Mouse (Mus musculus): Measurements from ENCODE around the gene Bcas3. TPM values are rescaled to one million over a fixed set of nuclear protein-coding genes. Genes with fewer than 3 reads are reported as not detected.

Bcas3 gene
- total and polyA plus RNA-seq, 2 experiments from 2014 or later: 29.3 to 31.6 TPM

DNA sequence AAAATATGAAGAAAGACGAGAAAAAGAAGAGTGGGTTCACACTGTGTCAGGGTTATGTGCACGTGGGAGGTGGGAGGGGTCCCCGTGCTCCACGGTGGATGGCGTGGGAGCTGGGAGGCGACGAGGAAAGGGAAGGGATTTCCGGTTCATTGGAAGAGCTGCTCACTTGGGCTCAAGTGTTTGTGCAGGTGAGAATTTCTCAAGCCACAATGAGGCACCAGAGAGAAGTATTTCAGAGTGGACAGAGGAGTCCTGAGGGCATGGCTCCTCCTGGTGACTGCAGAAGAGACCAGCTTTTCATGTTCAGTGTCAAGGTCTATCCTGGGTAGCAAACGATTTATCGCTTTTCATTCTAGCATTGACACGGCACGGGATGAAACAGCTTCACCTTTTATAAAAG is 167.3 kb downstream of the Bcas3 start:
- Histone ChIP-seq H3K9ac (no peak overlapping the region), H3K4me1 (ENCODE audit: insufficient read depth) (peaks cover 7% of the 10 kb centered on the region; the same call in 1 of the 2 replicates), H3K4me2 (ENCODE audit: low read depth) (no peak overlapping the region), H3K4me3 (ENCODE audit: low read depth, low read length) (no peak overlapping the region), H3K27ac (ENCODE audit: low read depth, low read length) (no peak overlapping the region), H3K9me3 (ENCODE audit: low read length) (no peaks in the 10 kb centered on the region), H3K27me3 (ENCODE audit: insufficient read depth, low read length) (no peaks in the 10 kb centered on the region; the same call in 1 of the 2 replicates), H3K36me3 (ENCODE audit: insufficient read depth) (no peaks in the 10 kb centered on the region)
- no peak for TF ChIP-seq CTCF (IDR thresholded peaks at IDR 0.05; ENCODE audit: low read depth)
- DNase-seq: no peak
- no peak for ATAC-seq
- 75% methylated on average over 12 of the region's 12 CpGs for WGBS

- no peak for DNase-seq
Measured at GRCm38 (mm10) chr11:85520996-85521395, 168.0 kb downstream of the Bcas3 start.

GRCm38 (mm10) chr11:85523646-85524045 is 170.7 kb downstream of the Bcas3 start:
- H3K4me2 ChIP-seq (ENCODE audit: low read depth): peak overlapping the region; percentile 56; the same call in 1 of the 2 replicates
- 23% methylated on average over 6 of the region's 6 CpGs for WGBS
- no peak overlapping the region for H3K9ac ChIP-seq
- DNase-seq (no peak), ATAC-seq (no peak)
- no peaks in the 10 kb centered on the region; the same call in 1 of the 2 replicates for H3K27me3 ChIP-seq (ENCODE audit: insufficient read depth, low read length)
- peaks cover 15% of the 10 kb centered on the region; the same call in 1 of the 2 replicates for H3K4me1 ChIP-seq (ENCODE audit: insufficient read depth)
- no peaks in the 10 kb centered on the region for H3K9me3 ChIP-seq (ENCODE audit: low read length)
- no peak for TF ChIP-seq CTCF (IDR thresholded peaks at IDR 0.05; ENCODE audit: low read depth)
- H3K27ac ChIP-seq (ENCODE audit: low read depth, low read length): no peak overlapping the region
- no peaks in the 10 kb centered on the region for H3K36me3 ChIP-seq (ENCODE audit: insufficient read depth)
- H3K4me3 ChIP-seq (ENCODE audit: low read depth, low read length): no peak overlapping the region

More at GRCm38 (mm10) chr11:85520996-85521395, 168.0 kb downstream of the Bcas3 start:
- H3K4me3 ChIP-seq (ENCODE audit: low read depth, low read length): no peak overlapping the region
- TF ChIP-seq CTCF (IDR thresholded peaks at IDR 0.05; ENCODE audit: low read depth): no peak
- ATAC-seq: no peak
- H3K36me3 ChIP-seq (ENCODE audit: insufficient read depth): no peaks in the 10 kb centered on the region
- H3K4me2 ChIP-seq (ENCODE audit: low read depth): no peak overlapping the region
- no peaks in the 10 kb centered on the region for H3K9me3 ChIP-seq (ENCODE audit: low read length)
- H3K27me3 ChIP-seq (ENCODE audit: insufficient read depth, low read length): no peaks in the 10 kb centered on the region; the same call in 1 of the 2 replicates
- 75% methylated on average over 4 of the region's 4 CpGs for WGBS
- H3K4me1 ChIP-seq (ENCODE audit: insufficient read depth): peaks cover 12% of the 10 kb centered on the region; the same call in 1 of the 2 replicates
- no peak overlapping the region for H3K27ac ChIP-seq (ENCODE audit: low read depth, low read length)
- no peak overlapping the region for H3K9ac ChIP-seq

GRCm38 (mm10) chr11:85524186-85524585 is 171.2 kb downstream of the Bcas3 start:
- DNase-seq: peak; percentile 83
- H3K4me1 ChIP-seq (ENCODE audit: insufficient read depth): peaks cover 15% of the 10 kb centered on the region; the same call in 1 of the 2 replicates
- 9% methylated on average over 12 of the region's 12 CpGs for WGBS
- peak overlapping the region; percentile 56 for H3K4me2 ChIP-seq (ENCODE audit: low read depth)
- no peak overlapping the region for H3K9ac ChIP-seq
- no peak overlapping the region for H3K27ac ChIP-seq (ENCODE audit: low read depth, low read length)
- H3K36me3 ChIP-seq (ENCODE audit: insufficient read depth): no peaks in the 10 kb centered on the region
- H3K9me3 ChIP-seq (ENCODE audit: low read length): no peaks in the 10 kb centered on the region
- no peak for ATAC-seq
- H3K27me3 ChIP-seq (ENCODE audit: insufficient read depth, low read length): no peaks in the 10 kb centered on the region; the same call in 1 of the 2 replicates
- no peak for TF ChIP-seq CTCF (IDR thresholded peaks at IDR 0.05; ENCODE audit: low read depth)
- H3K4me3 ChIP-seq (ENCODE audit: low read depth, low read length): peak overlapping the region; percentile 25

DNA sequence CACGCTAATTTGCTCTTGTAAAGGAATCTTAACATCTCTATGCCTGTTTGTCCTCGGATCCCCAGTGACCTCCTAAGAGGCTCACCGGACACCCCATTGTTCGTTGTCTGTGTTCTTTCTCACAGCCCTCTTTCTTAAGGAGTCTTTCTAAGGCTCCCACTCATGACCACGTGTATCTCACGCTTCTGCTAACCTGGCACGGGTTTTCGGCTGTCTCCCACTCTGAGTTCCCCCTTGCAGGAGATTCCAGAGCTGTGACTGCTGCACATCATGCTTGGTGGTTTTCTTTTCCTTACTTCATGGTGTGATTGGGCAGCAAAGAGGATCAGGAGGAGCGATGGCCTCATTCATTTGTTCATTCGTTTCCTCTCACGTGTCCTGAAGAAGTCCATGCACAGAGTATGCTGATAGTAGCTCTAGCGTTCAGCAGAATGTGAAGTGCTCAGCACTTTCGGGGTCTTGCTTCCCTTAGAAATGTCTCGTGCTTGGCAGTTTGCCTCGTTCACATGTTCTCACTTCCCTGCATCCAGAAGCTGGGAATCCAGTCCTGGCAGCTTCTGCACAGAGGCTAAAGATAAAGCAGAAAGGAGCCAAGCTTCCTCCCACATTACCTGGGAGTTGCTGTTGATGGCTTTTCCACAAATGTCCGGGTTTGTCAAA is 172.0 kb downstream of the Bcas3 start:
- WGBS: 8% methylated on average over 16 of the region's 16 CpGs

DNA sequence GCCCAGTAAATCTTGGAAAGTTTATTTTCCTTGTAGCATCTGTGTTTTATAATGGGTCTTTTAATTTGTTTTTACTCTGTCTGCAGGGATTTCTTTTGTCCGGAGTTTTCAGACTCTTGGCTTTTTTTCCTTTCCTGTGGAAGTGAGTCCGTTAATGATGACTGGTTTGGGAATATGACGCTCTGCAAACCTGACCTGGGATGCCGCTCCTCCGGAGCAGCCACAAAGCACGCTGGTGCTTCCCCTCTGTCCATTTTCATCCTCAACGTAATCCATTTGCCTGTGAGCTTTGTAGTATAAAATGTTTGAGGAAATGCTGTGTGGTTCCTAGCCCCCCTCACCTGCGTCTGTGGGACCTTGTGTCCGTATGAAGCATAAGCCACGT is 172.5 kb downstream of the Bcas3 start:
- Histone ChIP-seq H3K27me3 (ENCODE audit: insufficient read depth, low read length) (no peaks in the 10 kb centered on the region), H3K9me3 (ENCODE audit: low read length) (no peaks in the 10 kb centered on the region), H3K9ac (peak overlapping the region; percentile 14; the same call in 1 of the 2 replicates), H3K4me3 (ENCODE audit: low read depth, low read length) (no peak overlapping the region), H3K27ac (ENCODE audit: low read depth, low read length) (no peak overlapping the region), H3K4me1 (ENCODE audit: insufficient read depth) (peaks cover 15% of the 10 kb centered on the region; the same call in 1 of the 2 replicates), H3K4me2 (ENCODE audit: low read depth) (peak overlapping the region; percentile 56), H3K36me3 (ENCODE audit: insufficient read depth) (no peaks in the 10 kb centered on the region)
- ATAC-seq (no peak), DNase-seq (no peak)
- TF ChIP-seq CTCF (IDR thresholded peaks at IDR 0.05; ENCODE audit: low read depth): no peak
- 27% methylated on average over 10 of the region's 10 CpGs for WGBS

More for the DNA sequence above, 172.0 kb downstream of the Bcas3 start:
- H3K4me3 ChIP-seq (ENCODE audit: low read depth, low read length): no peak overlapping the region
- no peaks in the 10 kb centered on the region for H3K9me3 ChIP-seq (ENCODE audit: low read length)
- ATAC-seq (0 out of 2 replicates have a peak, but pooled peaks have one; percentile 29), DNase-seq (peak; percentile 74)
- no peak overlapping the region for H3K9ac ChIP-seq
- peaks cover 15% of the 10 kb centered on the region; the same call in 1 of the 2 replicates for H3K4me1 ChIP-seq (ENCODE audit: insufficient read depth)
- no peaks in the 10 kb centered on the region; the same call in 1 of the 2 replicates for H3K27me3 ChIP-seq (ENCODE audit: insufficient read depth, low read length)
- peak overlapping the region; percentile 56 for H3K4me2 ChIP-seq (ENCODE audit: low read depth)
- TF ChIP-seq CTCF (IDR thresholded peaks at IDR 0.05; ENCODE audit: low read depth): no peak
- H3K27ac ChIP-seq (ENCODE audit: low read depth, low read length): no peak overlapping the region
- H3K36me3 ChIP-seq (ENCODE audit: insufficient read depth): no peaks in the 10 kb centered on the region
